In the genomic region with DNA sequence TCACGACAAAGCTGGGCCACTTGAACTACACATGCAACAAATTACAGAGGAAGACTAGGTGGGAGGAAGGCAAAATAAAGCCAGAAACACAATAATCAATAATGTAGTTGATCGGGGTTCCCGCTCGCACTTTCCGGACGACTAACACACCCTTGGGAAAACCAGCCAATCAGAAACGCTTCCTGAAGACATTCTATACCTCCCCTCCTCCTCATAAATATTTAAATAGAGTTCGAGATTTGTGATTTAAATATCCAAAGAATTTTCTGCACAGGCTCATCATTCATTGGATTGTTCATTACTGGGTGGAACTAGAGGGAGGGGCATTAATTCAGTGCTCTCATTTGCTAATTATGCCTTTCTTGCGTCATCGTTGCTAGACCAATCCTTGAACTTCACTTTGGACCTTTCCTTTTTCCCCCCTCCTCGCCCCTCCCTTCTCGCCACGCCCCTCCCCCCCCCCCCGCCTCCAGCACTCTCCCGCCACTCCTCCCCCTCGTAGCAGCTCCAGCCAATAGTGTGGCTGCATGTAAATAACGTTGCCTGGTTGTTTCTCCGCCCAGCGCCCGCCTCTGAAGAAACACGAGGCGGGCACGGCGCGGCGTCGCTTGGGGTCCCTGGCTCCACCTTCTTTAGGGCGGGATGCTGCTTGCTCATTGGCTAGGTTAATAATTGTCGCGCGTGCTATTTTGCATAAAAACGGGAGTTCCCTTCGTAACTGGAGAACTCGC, we compare ENCODE assay signal across 8 mouse cellular contexts.
DNase-seq lines count a peak whose midpoint lies in the region; ATAC-seq and TF ChIP-seq lines count a peak whose summit lies in the region.

No protein-coding gene starts in this region.

- no peaks in the 10 kb centered on the region for H3K9me3 ChIP-seq in hindbrain, embryonic 12.5 days (replicated peaks)
- no peaks in the 10 kb centered on the region for H3K9me3 ChIP-seq in limb, embryonic 15.5 days
- no peaks in the 10 kb centered on the region for H3K9me3 ChIP-seq in midbrain, embryonic 16.5 days (replicated peaks; ENCODE audit: control insufficient read depth, low read length, poor library complexity, severe bottlenecking)

- peak; percentile 98 for ATAC-seq in hindbrain, embryonic 12.5 days (ENCODE audit: low FRiP score)
- peak; percentile 98 for ATAC-seq in limb, embryonic 15.5 days (ENCODE audit: insufficient number of reproducible peaks, low FRiP score, low TSS enrichment, low read depth)
- ATAC-seq in midbrain, embryonic 16.5 days: peak; percentile 78; the same call in 1 of the 2 replicates

- peak overlapping the region; percentile 39 for H3K4me2 ChIP-seq in hindbrain, embryonic 12.5 days (replicated peaks)
- H3K4me2 ChIP-seq in limb, embryonic 15.5 days: peak overlapping the region; percentile 59
- H3K4me2 ChIP-seq in midbrain, embryonic 16.5 days (ENCODE audit: low read length): no peak overlapping the region

- H3K36me3 ChIP-seq in hindbrain, embryonic 12.5 days: no peaks in the 10 kb centered on the region
- H3K36me3 ChIP-seq in limb, embryonic 15.5 days: no peaks in the 10 kb centered on the region
- H3K36me3 ChIP-seq in midbrain, embryonic 16.5 days (ENCODE audit: control insufficient read depth, insufficient read depth, low read length): no peaks in the 10 kb centered on the region
- no peaks in the 10 kb centered on the region for H3K36me3 ChIP-seq in thymus, adult 2 months (ENCODE audit: control insufficient read depth, insufficient read depth, low read length)

- peaks cover 63% of the 10 kb centered on the region for H3K27me3 ChIP-seq in hindbrain, embryonic 12.5 days
- H3K27me3 ChIP-seq in limb, embryonic 15.5 days: peaks cover 29% of the 10 kb centered on the region; the same call in 1 of the 2 replicates
- H3K27me3 ChIP-seq in midbrain, embryonic 16.5 days (ENCODE audit: control insufficient read depth, insufficient read depth, low read depth, low read length): peaks cover 53% of the 10 kb centered on the region
- H3K27me3 ChIP-seq in thymus, adult 2 months (ENCODE audit: control insufficient read depth, insufficient read depth, low read length): peaks cover 27% of the 10 kb centered on the region

- DNase-seq in MN1 (ENCODE audit: low spot score): peak; percentile 87
- DNase-seq in forelimb bud, embryonic 11.5 days (ENCODE audit: low read depth, low spot score): peak; percentile 98
- DNase-seq in thymus, adult 2 months: peak; percentile 51
- no peak for DNase-seq in layer of hippocampus, postnatal 14 days (ENCODE audit: low spot score in 2 of 2)

- no peak overlapping the region for H3K9ac ChIP-seq in hindbrain, embryonic 12.5 days
- no peak overlapping the region for H3K9ac ChIP-seq in limb, embryonic 15.5 days
- H3K9ac ChIP-seq in midbrain, embryonic 16.5 days (ENCODE audit: low read depth, low read length): no peak overlapping the region

- H3K4me1 ChIP-seq in bone marrow macrophage, adult 2 months (ENCODE audit: control insufficient read depth, insufficient read depth, low read length): peaks cover 13% of the 10 kb centered on the region
- H3K4me1 ChIP-seq in hindbrain, embryonic 12.5 days: peaks cover 15% of the 10 kb centered on the region
- H3K4me1 ChIP-seq in limb, embryonic 15.5 days: peaks cover 16% of the 10 kb centered on the region
- no peaks in the 10 kb centered on the region for H3K4me1 ChIP-seq in midbrain, embryonic 16.5 days (ENCODE audit: control insufficient read depth, insufficient read depth, low read length)
- no peaks in the 10 kb centered on the region for H3K4me1 ChIP-seq in thymus, adult 2 months (replicated peaks; ENCODE audit: control insufficient read depth, insufficient read depth, low read length)

- no peak for TF ChIP-seq POLR2A in bone marrow macrophage, adult 2 months (IDR thresholded peaks at IDR 0.05; ENCODE audit: borderline replicate concordance, low read depth, low read length)
- no peak for TF ChIP-seq POLR2A in thymus, adult 2 months (IDR thresholded peaks at IDR 0.05; ENCODE audit: control insufficient read depth, extremely low read depth, insufficient read depth, low read length, poor library complexity)

- peak overlapping the region; percentile 31 for H3K27ac ChIP-seq in bone marrow macrophage, adult 2 months (ENCODE audit: insufficient read depth, low read depth, low read length)
- H3K27ac ChIP-seq in hindbrain, embryonic 12.5 days: no peak overlapping the region
- H3K27ac ChIP-seq in limb, embryonic 15.5 days: no peak overlapping the region
- no peak overlapping the region for H3K27ac ChIP-seq in midbrain, embryonic 16.5 days (ENCODE audit: low read length)
- no peak overlapping the region for H3K27ac ChIP-seq in thymus, adult 2 months (ENCODE audit: control insufficient read depth, insufficient read depth, low read length)

- no peak for TF ChIP-seq CTCF in bone marrow macrophage, adult 2 months (IDR thresholded peaks at IDR 0.05; ENCODE audit: low read depth, low read length)
- TF ChIP-seq CTCF in thymus, adult 2 months (IDR thresholded peaks at IDR 0.05; ENCODE audit: borderline replicate concordance, control insufficient read depth, extremely low read depth, insufficient read depth, low read length, poor library complexity): no peak

- peak overlapping the region; percentile 71 for H3K4me3 ChIP-seq in bone marrow macrophage, adult 2 months (ENCODE audit: insufficient read depth, low read length)
- no peak overlapping the region for H3K4me3 ChIP-seq in hindbrain, embryonic 12.5 days
- H3K4me3 ChIP-seq in limb, embryonic 15.5 days: peak overlapping the region; percentile 42
- no peak overlapping the region for H3K4me3 ChIP-seq in midbrain, embryonic 16.5 days (ENCODE audit: low read depth, low read length)
- no peak overlapping the region for H3K4me3 ChIP-seq in thymus, adult 2 months (ENCODE audit: control insufficient read depth, insufficient read depth, low read length)

- WGBS in hindbrain, embryonic 12.5 days: under 1% methylated on average over 30 of the region's 34 CpGs
- under 1% methylated on average over 30 of the region's 34 CpGs for WGBS in limb, embryonic 15.5 days
- under 1% methylated on average over 30 of the region's 34 CpGs for WGBS in midbrain, embryonic 16.5 days
- 2% methylated on average over 32 of the region's 34 CpGs for WGBS in thymus, adult 2 months

Comparison
In these comparisons a context has a peak if more than half of its experiments do, and no peak if none do; other contexts are left out.
1. DNase-seq: peak in MN1 (single experiment), forelimb bud, embryonic 11.5 days (single experiment) and thymus, adult 2 months (single experiment); none in layer of hippocampus, postnatal 14 days (0 of 2).
2. H3K4me3 ChIP-seq: peak in bone marrow macrophage, adult 2 months (single experiment) and limb, embryonic 15.5 days (single experiment); none in hindbrain, embryonic 12.5 days (single experiment), midbrain, embryonic 16.5 days (single experiment) and thymus, adult 2 months (single experiment).
3. Peak in every context shown above with its lines, with median percentiles within 50 percentile points of each other: ATAC-seq.